Mouse (Mus musculus): ENCODE results near the gene Tsga13. TPM values are rescaled to one million over a fixed set of nuclear protein-coding genes. Genes with fewer than 3 reads are reported as not detected.

Tsga13 gene
- not detected in 2 replicates for polyA plus RNA-seq (2012; rRNA removed; ENCODE audit: low replicate concordance)

GRCm38 (mm10) chr6:30915473-30915872 lies at the start of gene Tsga13:
TSS of gene Tsga13 (minus strand) at chr6:30915573.

GRCm38 (mm10) chr6:30958736-30959540 lies 43.6 kb upstream of the Tsga13 start, which contains the start of gene Klf14:
TSS of gene Klf14 (minus strand) at chr6:30959078.

GRCm38 (mm10) chr6:30896195-30896985 lies 19.0 kb downstream of the Tsga13 start, which contains the start of gene Copg2:
TSS of gene Copg2 (minus strand) at chr6:30896794.

Other genes with a start within 250 kb of the Tsga13 start
- 3.3 and 4.2 TPM in 2 replicates for gene Cep41, start 221.8 kb downstream of the Tsga13 start, polyA plus RNA-seq (2012; rRNA removed; ENCODE audit: low replicate concordance)
- 70.9 and 203 TPM in 2 replicates for gene Mest, start 192.0 kb downstream of the Tsga13 start, polyA plus RNA-seq (2012; rRNA removed; ENCODE audit: low replicate concordance)
- 5.8 and 17.0 TPM in 2 replicates for gene Copg2, start 18.8 kb downstream of the Tsga13 start, polyA plus RNA-seq (2012; rRNA removed; ENCODE audit: low replicate concordance)
- 0.89 and 1.2 TPM in 2 replicates for gene Klf14, start 43.5 kb upstream of the Tsga13 start, polyA plus RNA-seq (2012; rRNA removed; ENCODE audit: low replicate concordance)